Mouse (Mus musculus) bone marrow macrophage, adult 2 months (primary cell): Measurements from ENCODE around the gene Cage1.

ENCODE experiments used
- CTCF ChIP-seq: IDR thresholded peaks from 2 replicates; pipeline ENCODE4 v1.5.1; 2012; ENCODE audit warnings: low read depth, mild to moderate bottlenecking, low read length, moderate library complexity
- POLR2A ChIP-seq: IDR thresholded peaks from 2 replicates; pipeline ENCODE4 v1.6.1; 2012; ENCODE audit warnings: mild to moderate bottlenecking, low read depth, low read length, borderline replicate concordance

GRCm38 (mm10) chr13:37959239-37959907 is 77.5 kb downstream of the Cage1 start:
- no peak for TF ChIP-seq CTCF
- no peak for TF ChIP-seq POLR2A
